Mouse (Mus musculus) layer of hippocampus, postnatal 10 days (tissue): ENCODE results near the gene Eipr1. TPM values are rescaled to one million over a fixed set of nuclear protein-coding genes. Genes with fewer than 3 reads are reported as not detected.

Experiments used
- DNase-seq, 2 experiments: peaks; one replicate each; pipeline ENCODE4 v3.0.0; 2021; ENCODE audit warnings: low spot score in 2 of 2
- total RNA-seq, 2 experiments: library from RNA; stranded (reverse); gene quantifications; 2 replicates each; pipeline ENCODE4 v1.2.3; 2021

Gene Eipr1
- total RNA-seq, 2 experiments from 2014 or later, result 41.6 to 47.7 TPM

DNA sequence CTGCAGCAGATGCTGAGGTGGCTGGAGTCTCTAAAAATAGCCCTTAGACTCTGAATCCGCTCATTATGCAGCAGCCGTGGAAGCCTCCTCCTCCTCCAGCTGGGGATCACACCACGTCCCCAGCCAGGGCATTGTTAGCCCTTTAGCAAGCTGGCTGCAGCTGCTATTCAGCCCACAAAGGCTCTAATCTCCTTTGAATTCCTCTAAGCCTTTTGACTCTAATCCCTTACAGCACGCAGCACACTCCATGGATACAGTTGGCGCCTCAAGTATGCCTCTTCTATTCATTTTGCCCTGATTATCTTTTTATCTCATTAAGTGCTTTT lies 65.8 kb downstream of the Eipr1 start:
- no peak for DNase-seq

DNA sequence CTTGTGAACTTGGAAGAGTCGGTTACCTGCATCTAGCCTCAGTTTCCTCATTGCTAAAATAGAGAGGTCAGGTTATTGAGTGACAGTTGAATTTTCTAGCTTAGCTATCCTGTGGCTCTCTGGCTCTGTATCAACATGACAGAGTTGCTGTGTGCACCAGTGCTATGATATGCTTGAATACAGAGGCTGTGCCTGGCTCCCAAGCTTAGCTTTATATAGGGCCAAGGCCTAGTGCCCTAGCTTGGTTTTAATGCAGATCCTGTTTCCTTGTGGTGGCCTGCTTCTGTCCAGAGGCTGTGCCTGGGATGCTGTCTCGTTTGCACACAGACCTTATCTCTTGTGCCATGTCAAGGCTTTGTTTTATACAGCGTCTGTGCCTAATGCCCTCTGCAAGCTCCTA lies 66.3 kb downstream of the Eipr1 start:
- no peak for DNase-seq

DNA sequence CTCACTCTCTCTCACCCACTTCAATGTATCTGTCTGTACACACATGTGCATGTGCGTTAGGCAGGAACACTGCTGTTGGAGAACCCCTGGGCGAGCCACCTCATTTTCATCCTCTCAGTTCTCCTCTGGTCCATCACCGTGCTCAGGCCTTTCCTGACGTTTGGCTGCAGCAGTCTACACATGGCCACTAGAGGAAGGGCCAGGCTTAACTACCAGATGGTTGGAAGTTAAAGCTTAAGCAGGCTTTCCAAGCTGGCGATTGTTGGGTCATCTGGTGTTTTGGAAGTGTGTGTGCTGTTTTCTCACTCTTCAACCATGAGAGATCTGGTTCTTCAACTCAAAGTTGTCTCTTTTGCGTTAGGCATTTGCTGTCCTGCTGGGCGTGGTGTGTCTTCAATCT lies 71.9 kb downstream of the Eipr1 start:
- DNase-seq, result no peak

DNA sequence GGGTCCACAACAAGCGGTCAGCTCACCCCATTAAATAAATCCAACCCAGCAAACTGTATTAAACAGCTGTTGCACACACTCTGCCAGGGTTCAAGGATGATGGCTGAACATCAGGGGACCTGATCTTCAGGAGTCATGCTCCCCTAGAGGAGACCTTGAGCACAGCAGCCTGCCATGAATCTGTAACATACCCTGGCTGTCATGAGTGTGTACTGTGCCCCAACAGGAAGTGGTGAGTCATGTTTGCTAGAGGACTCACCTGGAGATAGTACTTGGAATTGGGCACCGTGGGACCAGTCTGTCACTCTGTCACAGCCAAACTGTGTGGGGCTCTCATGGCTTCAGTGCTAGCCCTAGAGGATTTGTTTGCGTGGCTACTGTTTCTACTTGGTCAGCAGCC lies 77.9 kb downstream of the Eipr1 start:
- DNase-seq, result no peak

DNA sequence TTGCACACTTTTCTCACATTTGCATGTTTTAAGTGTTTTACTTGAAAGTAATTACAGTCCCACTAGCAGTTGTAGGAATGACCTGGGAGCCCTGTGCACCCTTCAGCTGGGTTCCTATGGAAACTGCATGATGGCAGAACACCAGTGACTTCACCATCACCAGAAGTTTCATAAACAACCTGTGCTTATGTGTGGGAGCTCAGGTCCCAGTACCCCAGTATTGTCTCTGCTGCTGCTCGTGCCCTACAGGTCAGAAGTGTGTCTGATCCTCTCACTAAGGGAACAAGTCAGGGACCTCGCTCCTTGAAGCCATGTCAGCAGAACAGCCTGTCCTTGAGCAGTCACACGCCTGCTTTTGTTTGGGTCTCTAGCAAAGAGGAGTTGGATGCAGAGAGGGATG lies 78.9 kb downstream of the Eipr1 start:
- no peak for DNase-seq

DNA sequence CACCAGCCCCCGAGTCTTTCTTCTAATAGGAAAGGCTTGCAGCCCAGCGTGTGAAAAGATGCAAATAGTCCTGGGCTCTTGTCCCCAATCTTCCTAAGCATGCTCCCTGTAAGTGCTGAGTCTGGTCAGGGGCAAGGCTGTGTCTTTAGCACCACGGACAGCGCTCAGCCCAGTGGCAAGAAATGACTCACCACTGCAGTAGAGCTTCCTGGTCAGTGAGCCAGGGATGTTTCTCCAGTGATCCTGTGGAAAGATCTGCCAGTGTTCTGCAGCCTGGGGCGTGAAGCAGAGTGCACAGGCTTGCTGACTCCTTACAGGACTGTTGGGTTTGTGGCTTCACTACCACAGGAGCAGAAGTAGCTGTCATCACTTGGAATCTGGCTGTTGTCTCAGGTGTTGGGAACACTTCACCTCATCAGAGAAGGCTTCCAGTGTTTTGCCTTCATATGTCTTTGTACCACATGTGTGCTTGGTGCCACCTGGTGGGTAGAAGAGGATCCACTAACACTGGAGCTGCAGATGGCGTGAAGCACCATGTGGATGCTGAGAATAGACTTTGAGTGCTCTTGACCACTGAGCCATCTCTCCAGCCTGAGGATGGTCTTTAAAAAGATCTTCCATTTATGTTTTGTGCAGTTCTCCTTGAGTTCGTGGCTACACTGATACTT lies 79.6 kb downstream of the Eipr1 start:
- DNase-seq, result peak; percentile 47 to 56

DNA sequence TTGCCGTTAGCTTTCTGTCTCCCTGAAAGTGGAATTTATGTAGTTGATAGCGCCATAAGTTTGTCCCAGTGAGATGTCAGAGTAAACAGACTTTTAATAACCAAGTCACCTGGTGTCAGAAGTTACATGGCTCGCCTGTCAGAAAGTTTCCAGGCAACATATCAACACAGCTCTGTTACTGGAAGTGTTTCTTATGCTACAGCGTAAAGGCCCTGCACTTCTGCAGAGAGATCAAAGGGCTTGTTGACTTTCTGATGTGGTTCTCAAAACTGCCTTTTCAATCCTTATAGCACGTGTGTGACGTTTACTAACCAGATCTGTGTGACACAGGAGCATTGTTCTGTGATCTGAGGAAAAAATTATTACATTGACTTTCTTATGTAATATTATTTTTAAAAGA lies 82.7 kb downstream of the Eipr1 start:
- DNase-seq, result no peak

DNA sequence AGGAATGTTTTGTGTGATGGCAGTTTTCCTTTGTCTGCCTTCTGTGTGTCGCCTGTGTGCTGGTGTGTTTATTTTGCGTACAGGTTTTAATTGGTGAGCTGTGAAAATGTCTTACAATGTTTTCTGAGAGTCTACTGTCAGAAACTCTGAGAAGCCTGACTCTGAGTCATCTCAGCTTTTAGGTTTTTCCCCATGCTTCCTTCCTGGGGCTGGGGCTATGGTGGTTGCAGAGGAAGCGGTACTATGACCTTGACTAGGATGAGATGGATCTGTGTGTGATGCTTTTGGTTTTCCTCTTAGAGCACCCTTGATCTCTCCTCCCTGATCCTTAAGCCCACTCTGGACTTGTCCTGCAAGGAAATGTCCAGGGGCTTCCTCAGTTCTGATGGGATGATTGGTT lies 84.1 kb downstream of the Eipr1 start:
- DNase-seq, result no peak

DNA sequence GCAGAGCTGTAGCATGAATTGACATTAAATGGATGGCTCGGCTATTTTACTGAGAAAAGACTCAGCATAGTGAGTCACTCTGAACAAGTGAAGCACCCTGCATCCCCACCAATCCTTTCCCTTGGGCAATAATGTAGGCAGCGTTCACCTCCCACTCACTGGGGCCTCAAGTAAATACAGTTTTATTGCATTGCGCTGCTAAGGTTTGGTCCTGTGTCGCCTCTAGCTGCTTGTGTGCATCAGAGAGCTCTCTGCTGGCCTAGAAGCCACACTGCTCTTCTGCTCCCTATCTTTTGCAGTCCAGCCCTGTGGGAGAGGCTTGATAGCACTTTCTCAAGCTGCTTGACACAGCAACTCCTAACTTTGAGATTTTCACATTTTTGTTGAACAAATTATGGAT lies 86.7 kb downstream of the Eipr1 start:
- no peak for DNase-seq

DNA sequence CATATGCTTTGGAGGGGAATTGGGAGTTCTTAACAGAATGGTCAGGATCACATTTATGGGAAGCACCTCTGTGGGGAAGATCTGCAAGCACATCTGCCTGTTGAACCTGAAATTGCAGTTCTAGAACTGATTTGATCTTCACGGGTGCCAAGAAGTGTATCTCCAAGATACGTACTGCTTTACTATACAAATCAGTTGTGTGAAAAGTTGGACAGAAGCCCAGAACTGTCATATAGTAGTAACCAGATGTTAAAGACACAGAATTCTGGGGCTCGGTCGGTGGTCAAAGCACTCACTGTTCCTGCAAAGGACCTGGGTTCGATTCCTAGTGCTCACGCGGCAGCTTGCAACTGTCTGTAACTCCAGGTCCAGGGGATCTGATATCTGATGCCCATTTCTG lies 87.4 kb downstream of the Eipr1 start:
- no peak for DNase-seq

DNA sequence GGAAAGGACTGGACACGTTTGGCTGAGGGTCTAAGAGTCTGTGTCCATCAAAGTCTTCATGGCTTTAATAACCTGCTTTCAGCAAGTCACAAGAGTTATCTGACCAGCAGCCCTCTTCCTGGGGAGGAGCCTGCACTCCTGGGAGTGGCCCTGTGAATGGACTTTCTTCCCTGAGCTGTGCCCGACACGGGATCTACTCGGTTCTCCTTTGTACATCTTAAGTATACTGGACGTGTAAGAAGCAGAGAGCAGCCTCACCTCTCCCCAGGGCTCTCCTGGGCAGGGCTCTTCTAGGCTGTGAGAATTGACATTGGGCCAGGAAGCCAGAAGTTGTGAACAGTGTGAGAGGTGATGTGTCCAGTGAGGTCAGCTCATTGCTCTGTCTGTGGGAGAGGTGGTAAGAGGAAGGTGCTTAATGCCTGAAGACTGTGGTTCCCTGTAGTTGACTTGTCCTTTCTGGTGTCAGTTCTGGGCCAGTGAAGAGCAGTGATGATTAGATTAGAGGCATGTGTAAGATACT lies 89.6 kb downstream of the Eipr1 start:
- no peak for DNase-seq

DNA sequence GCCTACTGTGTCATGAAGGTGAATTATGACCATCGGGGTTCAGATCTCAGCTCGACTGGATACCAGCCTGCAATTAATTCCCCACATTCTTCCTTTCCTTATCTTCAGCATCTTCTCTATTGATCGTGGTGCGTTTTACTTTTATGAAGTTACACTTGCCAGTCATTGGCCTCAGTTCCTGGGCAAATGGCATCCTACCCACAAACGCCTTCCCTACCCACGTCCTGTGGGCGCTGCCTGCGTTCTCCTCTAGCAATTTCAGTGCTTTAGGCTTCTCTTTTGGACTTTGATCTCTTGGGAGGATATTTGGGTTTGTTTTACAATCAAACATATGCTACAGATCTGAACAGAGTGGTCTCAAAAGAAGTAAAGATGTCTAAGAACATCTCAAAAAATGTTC lies 94.2 kb downstream of the Eipr1 start:
- DNase-seq, result no peak

DNA sequence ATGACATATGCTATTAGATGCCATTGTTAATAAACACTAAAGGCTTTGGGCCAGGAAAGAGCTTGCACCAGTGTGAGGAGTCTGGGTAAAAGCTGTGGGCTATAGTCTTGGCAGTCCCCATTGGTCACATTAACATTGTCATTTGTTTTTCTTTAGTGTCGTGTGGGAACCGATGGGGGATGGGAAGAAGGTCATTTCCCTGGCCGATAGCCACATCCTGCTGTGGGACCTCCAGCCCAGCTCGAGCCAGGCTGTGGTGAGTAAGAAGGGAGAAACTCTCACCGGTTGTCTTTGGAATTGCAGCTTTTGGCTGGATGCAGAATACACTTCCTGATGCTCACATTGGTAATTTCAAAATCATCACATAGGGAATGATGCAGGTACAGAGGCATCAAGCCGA lies 95.8 kb downstream of the Eipr1 start:
- no peak for DNase-seq

DNA sequence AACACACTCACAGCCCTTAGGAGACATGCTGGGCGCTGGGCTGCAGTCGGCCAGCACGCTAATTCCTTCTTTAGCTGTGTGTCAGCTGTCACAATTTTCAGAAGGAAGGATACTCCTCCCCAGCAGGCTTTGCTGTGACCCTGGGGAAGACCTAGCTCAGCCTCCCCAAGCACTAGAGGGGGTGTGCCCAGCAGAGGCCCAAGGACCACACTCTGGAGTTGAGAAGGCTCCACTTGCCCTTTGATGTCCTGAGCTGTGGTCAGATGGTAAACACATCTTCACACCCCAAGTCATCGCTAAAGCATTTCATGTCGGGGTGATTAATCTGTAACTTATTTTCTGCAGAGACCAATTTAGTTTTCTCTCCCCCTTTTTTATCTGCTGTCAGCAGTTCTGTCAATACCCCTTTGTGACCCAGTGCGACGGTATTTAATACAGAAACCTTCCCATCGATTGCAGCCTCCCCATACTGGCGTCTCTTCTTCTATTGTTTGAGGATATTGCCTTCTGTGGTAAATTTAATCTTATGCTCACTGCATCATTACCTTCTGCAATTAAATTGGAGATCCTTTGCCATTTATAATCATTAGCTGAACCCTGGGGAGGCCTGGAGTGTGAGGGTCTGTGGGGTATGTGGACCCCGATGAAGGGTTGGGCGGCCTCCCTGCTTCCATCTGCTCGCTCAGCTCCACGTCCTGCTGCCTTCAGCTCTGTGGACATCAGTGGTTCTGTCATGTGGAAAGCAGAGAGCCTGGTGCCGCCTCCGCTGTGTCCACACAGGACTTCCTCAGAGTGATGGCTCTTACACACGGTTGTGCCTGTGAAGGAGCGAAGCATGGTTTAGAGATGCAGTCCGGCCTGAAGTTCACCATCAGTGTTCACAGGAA lies 97.4 kb downstream of the Eipr1 start:
- no peak for DNase-seq

DNA sequence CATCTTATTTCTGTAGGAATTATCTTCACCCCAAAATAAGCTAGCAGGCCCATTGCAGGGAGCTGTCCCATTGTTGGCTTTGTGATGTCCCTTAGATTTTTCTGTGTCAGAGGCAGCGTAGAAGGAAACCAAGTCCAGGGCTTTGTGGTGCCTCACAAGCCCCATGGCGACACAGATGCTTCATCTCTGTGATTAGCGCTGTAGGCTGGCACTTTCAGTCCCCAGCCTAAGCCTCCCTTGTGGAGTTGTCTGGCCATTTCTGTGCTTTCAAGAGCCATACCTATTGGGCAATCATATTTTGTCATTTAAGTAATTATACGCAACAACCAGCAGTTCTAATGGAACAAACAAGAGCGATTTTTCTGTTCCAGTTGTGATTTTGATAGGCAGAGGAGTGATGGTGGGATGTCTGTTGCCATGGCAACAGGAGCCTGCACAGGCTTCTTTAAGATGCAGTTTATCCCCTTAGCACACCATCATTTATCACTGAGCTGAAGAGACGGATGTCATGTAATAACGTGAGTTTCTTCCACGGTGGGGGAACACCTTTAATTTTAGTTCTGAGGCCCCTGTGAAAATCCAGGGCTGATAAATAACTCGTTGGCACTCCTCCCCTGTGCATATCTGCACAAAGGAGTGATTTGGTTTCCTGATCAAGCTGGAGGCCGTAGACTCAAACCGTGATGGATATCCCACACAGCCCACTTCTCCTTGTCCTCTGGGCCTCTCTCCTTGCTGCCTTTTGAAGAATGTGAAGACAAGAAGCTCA lies 108.1 kb downstream of the Eipr1 start:
- no peak for DNase-seq

DNA sequence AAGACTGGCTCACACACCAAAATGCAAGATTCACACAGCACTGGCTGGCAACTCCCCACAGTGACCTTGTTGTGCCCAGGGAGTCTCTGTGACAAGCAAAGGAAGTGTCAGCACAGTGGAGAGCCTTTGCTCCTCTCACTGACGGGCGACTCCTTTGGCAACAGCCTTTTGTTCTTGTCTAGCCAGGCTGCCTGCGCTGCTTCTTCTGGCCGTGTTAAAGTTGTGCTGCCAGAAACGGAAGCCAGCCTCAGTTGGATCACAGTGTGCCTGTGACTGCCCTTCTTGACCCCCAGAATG lies 108.6 kb downstream of the Eipr1 start:
- peak; percentile 34 to 42 for DNase-seq

DNA sequence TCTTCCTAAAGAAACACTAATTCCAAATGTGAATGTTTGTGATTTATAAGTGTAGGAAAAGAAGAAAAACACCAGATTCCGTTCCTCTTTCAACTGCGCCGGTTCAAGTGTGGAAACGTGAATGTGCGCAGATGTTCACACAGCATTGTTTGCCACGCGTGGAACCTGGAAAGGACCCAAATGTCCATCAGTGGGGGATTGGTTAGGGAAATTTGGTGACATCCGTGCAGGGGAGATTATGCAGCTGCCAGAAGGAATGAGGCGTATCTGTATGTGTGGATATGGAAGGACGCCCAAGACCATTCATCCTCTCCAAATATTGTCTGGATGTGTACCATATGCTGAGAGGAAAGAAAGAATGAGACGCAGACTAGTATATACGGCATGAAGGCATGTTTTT lies 111.7 kb downstream of the Eipr1 start:
- no peak for DNase-seq

DNA sequence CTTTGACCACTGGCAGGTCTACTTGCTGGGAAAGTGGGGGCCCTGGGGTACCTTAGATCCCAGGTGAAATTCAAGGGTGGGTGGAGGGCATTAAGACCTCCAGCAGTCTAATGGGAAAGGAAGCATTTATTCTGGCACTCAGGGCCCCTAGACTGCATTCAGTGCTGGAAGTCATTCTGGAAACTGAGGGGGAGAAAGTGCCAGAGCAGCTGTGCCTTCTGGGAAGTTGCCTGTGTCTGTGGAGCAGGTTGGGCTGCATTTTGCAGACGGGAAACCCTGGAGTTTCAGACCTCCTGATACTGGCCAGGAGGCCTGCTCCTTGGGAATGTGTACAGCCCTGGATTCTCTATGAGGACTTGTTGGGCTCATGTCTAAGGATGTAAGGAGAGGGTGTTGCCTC lies 114.5 kb downstream of the Eipr1 start:
- DNase-seq, result no peak

DNA sequence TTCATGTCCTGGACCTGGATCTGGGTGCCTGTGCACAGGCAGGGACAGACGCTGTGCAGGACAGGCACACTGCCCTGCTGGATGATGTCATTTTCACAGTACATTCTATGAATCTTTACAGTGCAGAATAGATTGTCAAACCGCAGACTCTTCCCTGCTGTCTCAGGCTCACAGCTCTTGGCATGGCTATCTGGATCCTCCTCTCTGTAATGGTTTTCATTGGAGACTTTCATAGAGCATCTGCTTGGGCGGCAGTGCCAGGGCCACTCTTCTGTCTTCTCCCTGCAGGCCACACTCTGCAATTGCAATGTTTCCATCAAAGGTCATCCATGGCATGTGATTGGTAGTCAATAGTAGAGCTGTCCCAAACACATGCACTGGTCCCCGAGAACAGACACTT lies 117.2 kb downstream of the Eipr1 start:
- no peak for DNase-seq

DNA sequence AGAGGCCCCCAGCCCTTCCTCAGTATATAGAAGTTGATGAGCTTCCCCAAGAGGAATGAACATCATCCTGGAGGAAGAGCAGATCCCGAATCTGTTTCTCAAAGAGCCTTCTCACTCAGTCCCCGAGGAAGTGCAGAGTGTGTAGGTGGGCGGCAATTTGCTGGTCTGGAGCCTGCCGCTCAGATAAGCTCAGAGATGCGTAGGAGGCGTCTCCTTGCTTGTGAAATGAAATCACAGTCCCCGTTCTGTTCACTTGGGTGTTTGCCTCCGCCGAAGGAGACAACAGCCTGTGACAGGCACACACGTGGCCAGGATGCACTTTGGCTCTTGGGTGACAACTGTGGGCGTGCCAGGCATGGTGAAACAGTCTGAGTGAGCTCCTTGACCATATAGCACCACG lies 120.7 kb downstream of the Eipr1 start:
- DNase-seq, result peak; percentile 51 to 62

DNA sequence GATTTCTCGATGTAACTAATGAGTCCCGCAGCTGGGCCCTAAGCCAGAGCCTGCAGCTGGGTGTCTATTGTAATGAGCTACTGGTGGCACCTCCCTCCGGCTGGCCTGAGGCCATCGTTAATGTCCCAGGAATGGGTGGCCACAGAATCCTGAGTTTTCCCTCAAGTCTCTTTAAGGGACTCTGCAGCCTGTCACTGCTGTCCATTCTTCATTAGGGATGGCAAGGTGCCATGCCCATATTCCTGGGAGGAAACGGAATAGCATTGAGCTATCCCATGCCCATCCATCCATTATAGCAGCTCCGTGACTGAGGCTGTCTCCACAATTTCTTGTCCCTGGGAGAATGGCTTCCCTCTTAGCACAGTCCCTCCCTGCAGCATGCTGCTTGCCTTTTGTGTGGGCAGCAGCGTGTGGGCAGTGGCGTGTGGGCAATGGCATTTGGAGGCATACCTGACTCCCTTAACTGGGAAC lies 123.2 kb downstream of the Eipr1 start:
- peak in 1 of 2 experiments; percentile 19 for DNase-seq

DNA sequence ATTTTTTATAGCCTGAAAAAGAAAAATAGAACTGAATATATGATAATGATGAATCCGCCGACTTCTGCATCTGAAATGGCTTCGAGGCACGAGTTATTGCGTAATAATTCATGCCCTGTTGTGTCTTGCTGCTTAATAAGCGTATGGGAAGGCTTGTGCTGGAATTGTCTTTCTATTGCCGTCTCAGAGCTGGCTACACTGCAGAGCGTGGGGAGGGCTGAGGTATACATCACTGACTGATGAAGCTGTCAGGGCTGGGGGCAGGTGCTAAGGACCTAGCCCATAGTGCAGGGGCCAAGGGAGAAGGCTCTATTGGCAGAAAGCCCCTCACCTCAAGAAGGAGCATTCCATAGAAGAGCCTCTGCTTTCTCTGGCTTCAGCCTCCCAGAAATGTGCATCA lies 123.9 kb downstream of the Eipr1 start:
- no peak for DNase-seq
